Mouse (Mus musculus) T-helper 17 cell (primary cell): ENCODE data around the gene Pard3b.
"Not testable (repeated sequence)": the region's sequence is repeated elsewhere in the genome, so short reads cannot be mapped to it uniquely, and the experiment has no call there.

Source experiments
- in situ Hi-C, 2 experiments: fragments of 300-600 bp; cut with MboI, MseI; formaldehyde crosslinking; loops; 1 replicate in 1 of 2; 2 replicates in 1 of 2; pipeline ENCODE4 v1.15.1; 2025; ENCODE audit warnings: high pct_unique_total_duplicates in 2 of 2

Gene Pard3b

GRCm38 (mm10) chr1:62564245-62565119 lies 925.9 kb downstream of the Pard3b start:
- in situ Hi-C loops, result loop anchor here in 1 of 2 experiments (25.0 kb wide), 1 partner anchor 1527 kb away; no protein-coding TSS in a partner anchor

- in situ Hi-C loops, result loop anchor here in 1 of 2 experiments (25.0 kb wide), 1 partner anchor 1528 kb away; no protein-coding TSS in a partner anchor
These were observed 926.6 kb downstream of the Pard3b start for GRCm38 (mm10) chr1:62565120-62565809.

GRCm38 (mm10) chr1:62566596-62566995 lies 928.0 kb downstream of the Pard3b start:
- in situ Hi-C loops, result loop anchor here in 1 of 2 experiments (25.0 kb wide), 1 partner anchor 1529 kb away; no protein-coding TSS in a partner anchor

GRCm38 (mm10) chr1:62576939-62577590 lies 938.4 kb downstream of the Pard3b start:
- in situ Hi-C loops, result no loop called here

GRCm38 (mm10) chr1:62579024-62579765 lies 940.6 kb downstream of the Pard3b start:
- in situ Hi-C loops, result no loop called here

GRCm38 (mm10) chr1:62580314-62580935 lies 941.8 kb downstream of the Pard3b start:
- in situ Hi-C loops, result no loop called here

- in situ Hi-C loops, result no loop called here
These were observed 943.9 kb downstream of the Pard3b start for GRCm38 (mm10) chr1:62582476-62582875.

GRCm38 (mm10) chr1:62587536-62587935 lies 948.9 kb downstream of the Pard3b start:
- in situ Hi-C loops, result no loop called here

- in situ Hi-C loops, result no loop called here
These were observed 952.8 kb downstream of the Pard3b start for GRCm38 (mm10) chr1:62591296-62592031.

- in situ Hi-C loops, result no loop called here
These were observed 956.8 kb downstream of the Pard3b start for GRCm38 (mm10) chr1:62595401-62595800.

GRCm38 (mm10) chr1:62597751-62598400 lies 959.3 kb downstream of the Pard3b start:
- in situ Hi-C loops, result no loop called here

GRCm38 (mm10) chr1:62598551-62598950 lies 959.9 kb downstream of the Pard3b start:
- in situ Hi-C loops, result no loop called here

- in situ Hi-C loops, result not testable (repeated sequence)
These were observed 966.0 kb downstream of the Pard3b start for GRCm38 (mm10) chr1:62604644-62605043.

- in situ Hi-C loops, result no loop called here
These were observed 979.6 kb downstream of the Pard3b start for GRCm38 (mm10) chr1:62618109-62618665.

- in situ Hi-C loops, result no loop called here
These were observed 980.8 kb downstream of the Pard3b start for GRCm38 (mm10) chr1:62619456-62619855.

GRCm38 (mm10) chr1:62622447-62622846 lies 983.8 kb downstream of the Pard3b start:
- in situ Hi-C loops, result no loop called here

- in situ Hi-C loops, result no loop called here
These were observed 985.5 kb downstream of the Pard3b start for GRCm38 (mm10) chr1:62624166-62624565.

- in situ Hi-C loops, result loop anchor here in 1 of 2 experiments (5.0 kb wide), 1 partner anchor 93 kb away; no protein-coding TSS in a partner anchor
These were observed 986.2 kb downstream of the Pard3b start for GRCm38 (mm10) chr1:62624836-62625235.

- in situ Hi-C loops, result loop anchor here in 1 of 2 experiments (5.0 kb wide), 1 partner anchor 93 kb away; no protein-coding TSS in a partner anchor
These were observed 986.7 kb downstream of the Pard3b start for GRCm38 (mm10) chr1:62625332-62625731.
